Mouse (Mus musculus) bone marrow, adult 2 months (tissue): ENCODE measurements around the gene Rccd1.

ENCODE experiments used
- CTCF ChIP-seq: fragments of 200-500 bp; IDR thresholded peaks from 2 replicates; pipeline ENCODE4 v1.5.1; 2011; ENCODE audit warnings: low read length, control low read depth; ENCODE audit not compliant: control insufficient read depth, insufficient read depth
- POLR2A ChIP-seq: fragments of 200-500 bp; IDR thresholded peaks from 2 replicates; pipeline ENCODE4 v1.6.1; 2011; ENCODE audit warnings: low read depth, mild to moderate bottlenecking, control low read depth, low read length, borderline replicate concordance; ENCODE audit not compliant: control insufficient read depth

GRCm38 (mm10) chr7:80352920-80353319 lies 28.7 kb upstream of the Rccd1 start:
- TF ChIP-seq CTCF, result no peak
- TF ChIP-seq POLR2A, result no peak
